Mouse (Mus musculus) layer of hippocampus, adult 9-10 months (tissue): ENCODE measurements at regions not wholly inside any gene's neighbourhood (a gene's known extent, or its start where the extent isn't known, plus 50 kb on each side); places are given as distances from the start of the nearest gene placed in this dataset.
A peak's percentile ranks its signal among the peaks of the same experiment; 100 is the strongest.

ENCODE experiments used
- DNase-seq: peaks from one replicate; pipeline ENCODE4 v3.0.0; 2022; ENCODE audit warnings: low spot score

- no peak for DNase-seq
These were observed 59.9 kb downstream of the S1pr1 start for GRCm38 (mm10) chr3:115655020-115655419.

- DNase-seq = no peak
These were observed 62.6 kb downstream of the S1pr1 start for GRCm38 (mm10) chr3:115652236-115652635.

GRCm38 (mm10) chr3:115649338-115650117 is 65.3 kb downstream of the S1pr1 start:
- DNase-seq = no peak

- no peak for DNase-seq
These were observed 67.9 kb downstream of the S1pr1 start for GRCm38 (mm10) chr3:115646993-115647392.

- no peak for DNase-seq
These were observed 70.6 kb downstream of the S1pr1 start for GRCm38 (mm10) chr3:115644307-115644706.

- DNase-seq = peak; percentile 65
These were observed 72.0 kb downstream of the S1pr1 start for GRCm38 (mm10) chr3:115642846-115643260.

GRCm38 (mm10) chr3:115642001-115642845 is 72.6 kb downstream of the S1pr1 start:
- DNase-seq = no peak

GRCm38 (mm10) chr3:115641411-115641810 is 73.5 kb downstream of the S1pr1 start:
- DNase-seq = no peak

- no peak for DNase-seq
These were observed 79.4 kb downstream of the S1pr1 start for GRCm38 (mm10) chr3:115635487-115635886.

- DNase-seq = no peak
These were observed 79.8 kb downstream of the S1pr1 start for GRCm38 (mm10) chr3:115635081-115635480.

GRCm38 (mm10) chr3:115632417-115632743 is 82.5 kb downstream of the S1pr1 start:
- no peak for DNase-seq

GRCm38 (mm10) chr3:115631573-115632416 is 83.1 kb downstream of the S1pr1 start:
- DNase-seq = no peak

- DNase-seq = no peak
These were observed 92.0 kb downstream of the S1pr1 start for GRCm38 (mm10) chr3:115622920-115623319.

GRCm38 (mm10) chr3:115622300-115622699 is 92.6 kb downstream of the S1pr1 start:
- DNase-seq = peak; percentile 35

- no peak for DNase-seq
These were observed 94.9 kb downstream of the S1pr1 start for GRCm38 (mm10) chr3:115619970-115620369.

GRCm38 (mm10) chr3:115615994-115616598 is 98.8 kb downstream of the S1pr1 start:
- DNase-seq = peak; percentile 21

- DNase-seq = no peak
These were observed 102.0 kb downstream of the S1pr1 start for GRCm38 (mm10) chr3:115612859-115613258.

GRCm38 (mm10) chr3:115608087-115608486 is 106.8 kb downstream of the S1pr1 start:
- DNase-seq = no peak

- no peak for DNase-seq
These were observed 110.1 kb downstream of the S1pr1 start for GRCm38 (mm10) chr3:115604734-115605279.

- DNase-seq = peak; percentile 32
These were observed 110.6 kb downstream of the S1pr1 start for GRCm38 (mm10) chr3:115604267-115604666.

GRCm38 (mm10) chr3:115603803-115604202 is 111.1 kb downstream of the S1pr1 start:
- no peak for DNase-seq

GRCm38 (mm10) chr3:115599281-115599680 is 115.6 kb downstream of the S1pr1 start:
- no peak for DNase-seq
